Mouse (Mus musculus) lung, postnatal 0 days (tissue): ENCODE results near the gene Slc7a5. TPM values are rescaled to one million over a fixed set of nuclear protein-coding genes. Genes with fewer than 3 reads are reported as not detected.

ENCODE experiments used
- ATAC-seq: fragments of 200-750 bp; cut with Nextera tagmentation; 2 replicates; pipeline ENCODE4 v1.8.0; 2017; ENCODE audit warnings: moderate library complexity
- DNase-seq: peaks from one replicate; pipeline ENCODE4 v3.0.0-alpha.2; 2016; ENCODE audit warnings: low spot score
- H3K27ac ChIP-seq: fragments of 300-500 bp; sonication (generic); 2 replicates; pipeline ENCODE4 v1.5.1; 2014; ENCODE audit warnings: antibody characterized with exemption, mild to moderate bottlenecking, low read length, mixed read lengths
- H3K27me3 ChIP-seq: fragments of 300-500 bp; sonication (generic); replicated peaks from 2 replicates; pipeline ENCODE4 v1.6.1; 2014; ENCODE audit warnings: low read length, mixed read lengths; ENCODE audit not compliant: insufficient read depth
- H3K36me3 ChIP-seq: fragments of 300-500 bp; sonication (generic); 2 replicates; pipeline ENCODE4 v1.6.1; 2014; ENCODE audit warnings: low read length, mixed read lengths; ENCODE audit not compliant: insufficient read depth
- H3K4me1 ChIP-seq: fragments of 300-500 bp; sonication (generic); 2 replicates; pipeline ENCODE4 v1.6.1; 2014; ENCODE audit warnings: antibody characterized with exemption, low read depth, low read length, mixed read lengths; ENCODE audit not compliant: insufficient read depth
- H3K4me2 ChIP-seq: fragments of 300-500 bp; sonication (generic); replicated peaks from 2 replicates; pipeline ENCODE4 v1.6.1; 2014; ENCODE audit warnings: low read depth, mild to moderate bottlenecking, low read length, moderate library complexity, mixed read lengths
- H3K4me3 ChIP-seq: fragments of 300-500 bp; sonication (generic); 2 replicates; pipeline ENCODE4 v1.5.1; 2014; ENCODE audit warnings: low read depth, low read length
- H3K9ac ChIP-seq: fragments of 300-500 bp; sonication (generic); replicated peaks from 2 replicates; pipeline ENCODE4 v1.6.1; 2014; ENCODE audit warnings: low read depth, mild to moderate bottlenecking
- H3K9me3 ChIP-seq: fragments of 300-500 bp; sonication (generic); 2 replicates; pipeline ENCODE4 v1.6.1; 2016; ENCODE audit warnings: low read length, mixed read lengths
- CTCF ChIP-seq: IDR thresholded peaks from 2 replicates; pipeline ENCODE4 v1.5.1; 2016; ENCODE audit warnings: antibody characterized with exemption, mild to moderate bottlenecking
- EP300 ChIP-seq: IDR thresholded peaks from 2 replicates; pipeline ENCODE4 v1.6.1; 2016; ENCODE audit warnings: antibody characterized with exemption, mild to moderate bottlenecking, control low read depth
- WGBS: fragments of 180-500 bp; shearing (Covaris S2); extraction: QIAGEN DNeasy Blood & Tissue Kit; methylation state at CpG from one replicate; pipeline ENCODE4 v1.1.7; 2014; 5-methylcytosine and 5-hydroxymethylcytosine counted together
- polyA plus RNA-seq: library from polyadenylated mRNA; unstranded; fragments of >200 nt; fragmentation: Nextera tagmentation; extraction: Ambion mirVana; gene quantifications from 2 replicates; pipeline ENCODE4 v1.2.1, GENCODE M21; 2015

Slc7a5 gene
- polyA plus RNA-seq, 1 experiment from 2014 or later: 7.5 TPM

DNA sequence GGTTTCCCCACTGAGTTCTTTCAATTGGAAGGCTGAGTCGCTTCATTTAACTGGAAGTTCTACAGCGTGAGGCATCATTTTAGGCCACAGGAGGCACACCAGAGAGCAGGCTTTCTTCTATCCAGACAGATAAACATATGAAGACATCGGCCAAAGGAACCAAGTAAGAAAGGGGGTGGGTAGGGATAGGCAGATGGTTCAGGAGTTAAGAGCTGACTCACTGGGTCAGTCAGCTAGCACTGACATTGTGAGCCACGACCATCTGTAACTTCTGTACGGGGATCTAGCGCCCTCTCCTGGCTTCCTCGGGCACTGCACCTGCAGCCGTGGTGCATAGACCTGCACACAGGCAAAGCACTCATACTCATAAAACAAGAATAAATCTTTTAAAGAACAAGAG, 66.3 kb downstream of the Slc7a5 start:
- Histone ChIP-seq H3K4me2 (no peak overlapping the region), H3K36me3 (no peaks in the 10 kb centered on the region), H3K9ac (no peak overlapping the region), H3K9me3 (no peaks in the 10 kb centered on the region), H3K27me3 (no peaks in the 10 kb centered on the region), H3K27ac (no peak overlapping the region), H3K4me1 (no peaks in the 10 kb centered on the region), H3K4me3 (no peak overlapping the region)
- DNase-seq: peak; percentile 25
- ATAC-seq: no peak
- WGBS: 51% methylated on average over 8 of the region's 8 CpGs
- TF ChIP-seq EP300 (no peak), CTCF (peak; percentile 69)

DNA sequence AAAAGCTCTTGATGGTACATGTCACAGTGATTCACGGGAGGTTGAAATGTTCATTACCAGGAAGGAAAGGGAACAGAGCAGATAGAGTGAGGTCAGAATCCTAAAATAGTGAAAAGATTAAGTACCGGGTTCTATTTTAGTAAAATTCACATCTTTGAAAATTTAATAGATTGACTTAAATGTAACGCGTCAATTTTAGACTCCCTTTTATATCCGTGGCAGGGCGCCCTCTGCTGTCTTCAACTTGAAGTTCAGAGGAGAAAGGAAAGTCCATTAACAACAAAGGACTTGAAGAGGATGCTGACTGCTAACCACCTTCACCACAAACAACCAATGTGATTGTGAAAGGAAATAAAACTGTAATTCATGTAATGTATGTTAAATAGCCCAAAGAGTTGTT, 75.0 kb downstream of the Slc7a5 start:
- H3K4me3 ChIP-seq: no peak overlapping the region
- 11% methylated on average over 6 of the region's 6 CpGs for WGBS
- peaks cover 6% of the 10 kb centered on the region; the same call in 1 of the 2 replicates for H3K4me1 ChIP-seq
- ATAC-seq (0 out of 2 replicates have a peak, but pooled peaks have one; percentile 40), DNase-seq (peak; percentile 83)
- no peak overlapping the region for H3K27ac ChIP-seq
- no peaks in the 10 kb centered on the region for H3K27me3 ChIP-seq
- TF ChIP-seq EP300 (no peak), CTCF (peak; percentile 75)
- no peak overlapping the region for H3K4me2 ChIP-seq
- H3K36me3 ChIP-seq: no peaks in the 10 kb centered on the region
- no peaks in the 10 kb centered on the region for H3K9me3 ChIP-seq
- H3K9ac ChIP-seq: no peak overlapping the region

DNA sequence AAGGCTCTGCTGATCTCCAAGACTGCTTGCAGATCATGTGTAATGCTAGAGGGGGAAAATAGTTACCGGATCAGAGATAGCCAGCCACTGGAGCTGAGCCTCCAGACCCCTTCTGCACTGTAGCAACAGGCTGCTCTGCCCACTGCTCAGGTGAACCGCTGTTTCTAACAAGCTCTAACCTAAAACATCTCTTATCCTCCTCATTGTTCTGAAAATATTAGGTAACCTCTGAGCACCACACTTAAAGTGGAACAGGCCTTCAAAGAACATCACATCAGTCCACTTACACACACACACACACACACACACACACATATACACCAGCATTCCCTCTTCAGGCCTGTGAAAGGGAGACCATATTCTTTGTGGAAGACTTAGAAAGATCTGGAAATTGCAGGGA, 75.4 kb downstream of the Slc7a5 start:
- WGBS: 69% methylated on average over 2 of the region's 2 CpGs
- H3K4me3 ChIP-seq: no peak overlapping the region
- no peak overlapping the region for H3K27ac ChIP-seq

More for the DNA sequence above, 75.4 kb downstream of the Slc7a5 start:
- Histone ChIP-seq H3K36me3 (no peaks in the 10 kb centered on the region), H3K9me3 (no peaks in the 10 kb centered on the region), H3K4me1 (peaks cover 6% of the 10 kb centered on the region; the same call in 1 of the 2 replicates), H3K27me3 (no peaks in the 10 kb centered on the region), H3K9ac (no peak overlapping the region), H3K4me2 (no peak overlapping the region)
- no peak for TF ChIP-seq EP300
- TF ChIP-seq CTCF: no peak
- no peak for ATAC-seq
- no peak for DNase-seq

Other genes starting within 250 kb of the Slc7a5 start
- 0.08 and 0.13 TPM in 2 replicates for gene Jph3, start 178.1 kb downstream of the Slc7a5 start, polyA plus RNA-seq
- 22.9 and 28.4 TPM in 2 replicates for gene Klhdc4, start 78.1 kb downstream of the Slc7a5 start, polyA plus RNA-seq
- 0.37 and 0.61 TPM in 2 replicates for gene Car5a, start 37.2 kb upstream of the Slc7a5 start, polyA plus RNA-seq
- 17.1 and 30.7 TPM in 2 replicates for gene Banp, start 42.1 kb upstream of the Slc7a5 start, polyA plus RNA-seq